Mouse (Mus musculus): ENCODE measurements at regions not wholly inside any gene's neighbourhood (a gene's known extent, or its start where the extent isn't known, plus 50 kb on each side); places are given as distances from the start of the nearest gene placed in this dataset.

- Histone ChIP-seq H3K27me3 (ENCODE audit: control insufficient read depth, insufficient read depth, low read length) (no peaks in the 10 kb centered on the region), H3K4me3 (ENCODE audit: control insufficient read depth, insufficient read depth, low read length) (no peak overlapping the region), H3K27ac (ENCODE audit: control insufficient read depth, insufficient read depth, low read length) (no peak overlapping the region), H3K4me1 (replicated peaks; ENCODE audit: control insufficient read depth, insufficient read depth, low read length) (no peaks in the 10 kb centered on the region), H3K36me3 (ENCODE audit: control insufficient read depth, insufficient read depth, low read length) (no peaks in the 10 kb centered on the region)
- DNase-seq = no peak
- TF ChIP-seq POLR2A (IDR thresholded peaks at IDR 0.05; ENCODE audit: control insufficient read depth, extremely low read depth, insufficient read depth, low read length, poor library complexity) = no peak
- TF ChIP-seq CTCF (IDR thresholded peaks at IDR 0.05; ENCODE audit: borderline replicate concordance, control insufficient read depth, extremely low read depth, insufficient read depth, low read length, poor library complexity) = no peak
- 94% methylated on average over 3 of the region's 3 CpGs for WGBS
Measured at GRCm38 (mm10) chr4:10792628-10793027, 81.7 kb upstream of the 2610301B20Rik start.

- no peak for DNase-seq
- H3K4me1 ChIP-seq (replicated peaks; ENCODE audit: control insufficient read depth, insufficient read depth, low read length) = no peaks in the 10 kb centered on the region
- 86% methylated on average over 3 of the region's 3 CpGs for WGBS
- H3K27me3 ChIP-seq (ENCODE audit: control insufficient read depth, insufficient read depth, low read length) = no peaks in the 10 kb centered on the region
- H3K4me3 ChIP-seq (ENCODE audit: control insufficient read depth, insufficient read depth, low read length) = no peak overlapping the region
- H3K36me3 ChIP-seq (ENCODE audit: control insufficient read depth, insufficient read depth, low read length) = no peaks in the 10 kb centered on the region
- H3K27ac ChIP-seq (ENCODE audit: control insufficient read depth, insufficient read depth, low read length) = no peak overlapping the region
- TF ChIP-seq POLR2A (IDR thresholded peaks at IDR 0.05; ENCODE audit: control insufficient read depth, extremely low read depth, insufficient read depth, low read length, poor library complexity) (no peak), CTCF (IDR thresholded peaks at IDR 0.05; ENCODE audit: borderline replicate concordance, control insufficient read depth, extremely low read depth, insufficient read depth, low read length, poor library complexity) (no peak)
Measured at GRCm38 (mm10) chr4:10794471-10794870, 79.8 kb upstream of the 2610301B20Rik start.

- H3K27ac ChIP-seq (ENCODE audit: control insufficient read depth, insufficient read depth, low read length) = no peak overlapping the region
- no peak for DNase-seq
- H3K4me1 ChIP-seq (replicated peaks; ENCODE audit: control insufficient read depth, insufficient read depth, low read length) = no peaks in the 10 kb centered on the region
- WGBS = 92% methylated on average over 3 of the region's 3 CpGs
- no peak overlapping the region for H3K4me3 ChIP-seq (ENCODE audit: control insufficient read depth, insufficient read depth, low read length)
- no peaks in the 10 kb centered on the region for H3K36me3 ChIP-seq (ENCODE audit: control insufficient read depth, insufficient read depth, low read length)
- no peaks in the 10 kb centered on the region for H3K27me3 ChIP-seq (ENCODE audit: control insufficient read depth, insufficient read depth, low read length)
- TF ChIP-seq POLR2A (IDR thresholded peaks at IDR 0.05; ENCODE audit: control insufficient read depth, extremely low read depth, insufficient read depth, low read length, poor library complexity) (no peak), CTCF (IDR thresholded peaks at IDR 0.05; ENCODE audit: borderline replicate concordance, control insufficient read depth, extremely low read depth, insufficient read depth, low read length, poor library complexity) (no peak)
Measured at GRCm38 (mm10) chr4:10800780-10801553, 73.3 kb upstream of the 2610301B20Rik start.

GRCm38 (mm10) chr4:10804735-10805134 lies 69.6 kb upstream of the 2610301B20Rik start:
- DNase-seq = peak; percentile 10
- H3K4me1 ChIP-seq (replicated peaks; ENCODE audit: control insufficient read depth, insufficient read depth, low read length) = no peaks in the 10 kb centered on the region
- 4% methylated on average over 1 of the region's 1 CpGs for WGBS
- no peak overlapping the region for H3K4me3 ChIP-seq (ENCODE audit: control insufficient read depth, insufficient read depth, low read length)
- no peaks in the 10 kb centered on the region for H3K36me3 ChIP-seq (ENCODE audit: control insufficient read depth, insufficient read depth, low read length)
- TF ChIP-seq POLR2A (IDR thresholded peaks at IDR 0.05; ENCODE audit: control insufficient read depth, extremely low read depth, insufficient read depth, low read length, poor library complexity) (no peak), CTCF (IDR thresholded peaks at IDR 0.05; ENCODE audit: borderline replicate concordance, control insufficient read depth, extremely low read depth, insufficient read depth, low read length, poor library complexity) (no peak)
- no peak overlapping the region for H3K27ac ChIP-seq (ENCODE audit: control insufficient read depth, insufficient read depth, low read length)
- H3K27me3 ChIP-seq (ENCODE audit: control insufficient read depth, insufficient read depth, low read length) = no peaks in the 10 kb centered on the region

GRCm38 (mm10) chr4:10807260-10807659 lies 67.0 kb upstream of the 2610301B20Rik start:
- no peak overlapping the region for H3K4me3 ChIP-seq (ENCODE audit: control insufficient read depth, insufficient read depth, low read length)
- 90% methylated on average over 3 of the region's 3 CpGs for WGBS
- no peaks in the 10 kb centered on the region for H3K4me1 ChIP-seq (replicated peaks; ENCODE audit: control insufficient read depth, insufficient read depth, low read length)
- no peaks in the 10 kb centered on the region for H3K36me3 ChIP-seq (ENCODE audit: control insufficient read depth, insufficient read depth, low read length)
- DNase-seq = no peak
- TF ChIP-seq POLR2A (IDR thresholded peaks at IDR 0.05; ENCODE audit: control insufficient read depth, extremely low read depth, insufficient read depth, low read length, poor library complexity) (no peak), CTCF (IDR thresholded peaks at IDR 0.05; ENCODE audit: borderline replicate concordance, control insufficient read depth, extremely low read depth, insufficient read depth, low read length, poor library complexity) (no peak)
- no peaks in the 10 kb centered on the region for H3K27me3 ChIP-seq (ENCODE audit: control insufficient read depth, insufficient read depth, low read length)
- no peak overlapping the region for H3K27ac ChIP-seq (ENCODE audit: control insufficient read depth, insufficient read depth, low read length)

GRCm38 (mm10) chr4:10812931-10813330 lies 61.4 kb upstream of the 2610301B20Rik start:
- Histone ChIP-seq H3K36me3 (ENCODE audit: control insufficient read depth, insufficient read depth, low read length) (no peaks in the 10 kb centered on the region), H3K27ac (ENCODE audit: control insufficient read depth, insufficient read depth, low read length) (no peak overlapping the region), H3K4me3 (ENCODE audit: control insufficient read depth, insufficient read depth, low read length) (no peak overlapping the region), H3K27me3 (ENCODE audit: control insufficient read depth, insufficient read depth, low read length) (no peaks in the 10 kb centered on the region), H3K4me1 (replicated peaks; ENCODE audit: control insufficient read depth, insufficient read depth, low read length) (no peaks in the 10 kb centered on the region)
- WGBS = 87% methylated on average over 2 of the region's 2 CpGs
- DNase-seq = no peak
- no peak for TF ChIP-seq POLR2A (IDR thresholded peaks at IDR 0.05; ENCODE audit: control insufficient read depth, extremely low read depth, insufficient read depth, low read length, poor library complexity)
- TF ChIP-seq CTCF (IDR thresholded peaks at IDR 0.05; ENCODE audit: borderline replicate concordance, control insufficient read depth, extremely low read depth, insufficient read depth, low read length, poor library complexity) = no peak
